Mouse (Mus musculus) forebrain, embryonic 10.5 days (tissue): ENCODE measurements around the gene Psors1c2. TPM values are rescaled to one million over a fixed set of nuclear protein-coding genes. Genes with fewer than 3 reads are reported as not detected.

Experiments
- DNase-seq: peaks from one replicate; pipeline ENCODE4 v3.0.0-alpha.2; 2017; ENCODE audit warnings: low spot score; ENCODE audit errors: extremely low spot score
- H3K27ac ChIP-seq: fragments of 300-500 bp; sonication (generic); 2 replicates; pipeline ENCODE4 v1.5.1; 2016; ENCODE audit warnings: mild to moderate bottlenecking
- H3K27me3 ChIP-seq: fragments of 300-500 bp; sonication (generic); 2 replicates; pipeline ENCODE4 v1.6.1; 2016; ENCODE audit warnings: mild to moderate bottlenecking; ENCODE audit not compliant: poor library complexity, severe bottlenecking
- H3K36me3 ChIP-seq: fragments of 300-500 bp; sonication (generic); replicated peaks from 2 replicates; pipeline ENCODE4 v1.6.1; 2016; ENCODE audit warnings: mild to moderate bottlenecking, moderate library complexity
- H3K4me1 ChIP-seq: fragments of 300-500 bp; sonication (generic); 2 replicates; pipeline ENCODE4 v1.6.1; 2016
- H3K4me3 ChIP-seq: fragments of 300-500 bp; sonication (generic); 2 replicates; pipeline ENCODE4 v1.5.1; 2016; ENCODE audit warnings: mild to moderate bottlenecking, moderate library complexity
- H3K9me3 ChIP-seq: fragments of 300-500 bp; sonication (generic); 2 replicates; pipeline ENCODE4 v1.6.1; 2016; ENCODE audit warnings: mild to moderate bottlenecking, moderate library complexity
- WGBS: fragments of 180-500 bp; shearing (Covaris S2); methylation state at CpG from one replicate; pipeline ENCODE4 v1.1.7; 2016; 5-methylcytosine and 5-hydroxymethylcytosine counted together
- polyA plus RNA-seq: library from polyadenylated mRNA; unstranded; fragments of >200 nt; fragmentation: Nextera tagmentation; extraction: Ambion mirVana; gene quantifications from 2 replicates; pipeline ENCODE4 v1.2.1, GENCODE M21; 2016

The Psors1c2 gene
- polyA plus RNA-seq, 1 experiment from 2014 or later = 2.2 TPM

DNA sequence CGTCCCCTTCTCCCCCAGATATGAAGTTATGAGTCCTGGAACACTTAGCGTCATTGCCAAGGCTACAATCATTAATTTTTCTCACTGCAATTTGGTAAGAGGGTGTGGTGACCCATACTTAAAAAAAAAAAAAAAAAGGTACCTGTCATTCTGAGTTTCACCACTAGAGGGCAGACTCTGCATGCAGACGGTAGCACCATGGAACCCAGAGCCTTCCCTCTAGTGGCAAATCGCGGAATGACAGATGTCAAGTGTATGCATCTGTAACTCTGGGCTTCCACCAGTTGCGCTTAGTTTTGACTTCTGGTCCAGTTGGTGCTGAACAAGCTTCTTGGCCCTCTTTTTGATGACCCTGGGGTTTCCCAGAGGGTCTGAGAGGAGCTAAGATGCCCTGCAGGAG lies 45.2 kb downstream of the Psors1c2 start:
- no peaks in the 10 kb centered on the region; the same call in 1 of the 2 replicates for H3K9me3 ChIP-seq
- no peaks in the 10 kb centered on the region for H3K36me3 ChIP-seq
- no peak overlapping the region for H3K27ac ChIP-seq
- no peaks in the 10 kb centered on the region for H3K4me1 ChIP-seq
- H3K27me3 ChIP-seq = peaks cover 14% of the 10 kb centered on the region
- WGBS = 23% methylated on average over 6 of the region's 6 CpGs
- DNase-seq = peak; percentile 80
- no peak overlapping the region for H3K4me3 ChIP-seq

DNA sequence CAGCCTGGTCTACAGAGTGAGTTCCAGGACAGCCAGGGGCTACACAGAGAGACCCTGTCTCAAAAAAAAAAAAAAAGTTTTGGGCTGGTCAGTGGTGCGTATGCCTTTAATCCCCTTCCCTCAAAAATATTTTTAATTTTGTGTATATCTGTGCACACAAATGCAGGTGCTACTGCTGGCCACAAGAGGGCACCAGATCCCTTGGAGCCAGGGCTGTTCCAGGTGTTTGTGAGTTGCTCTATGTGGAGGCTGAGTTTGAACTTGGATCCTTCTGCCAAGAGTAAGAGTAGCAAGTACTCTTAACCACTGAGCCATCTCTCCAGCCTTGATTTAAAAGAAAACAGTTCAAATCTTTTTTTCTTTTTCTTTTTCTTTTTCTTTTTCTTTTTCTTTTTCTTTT lies 49.9 kb downstream of the Psors1c2 start:
- Histone ChIP-seq H3K27me3 (no peaks in the 10 kb centered on the region), H3K9me3 (peaks cover 4% of the 10 kb centered on the region), H3K36me3 (no peaks in the 10 kb centered on the region), H3K27ac (no peak overlapping the region), H3K4me3 (no peak overlapping the region), H3K4me1 (peaks cover 5% of the 10 kb centered on the region)
- 97% methylated on average over 1 of the region's 1 CpGs for WGBS
- DNase-seq = no peak

Other genes with a start within 250 kb of the Psors1c2 start
- gene H2-Q1, start 212.8 kb upstream of the Psors1c2 start, polyA plus RNA-seq = not detected in 2 replicates
- 0.26 and 0.35 TPM in 2 replicates for gene H2-Q2, start 191.0 kb upstream of the Psors1c2 start, polyA plus RNA-seq
- gene H2-Q4, start 153.6 kb upstream of the Psors1c2 start, polyA plus RNA-seq = 3.0 and 3.1 TPM in 2 replicates
- 2.1 and 2.5 TPM in 2 replicates for gene H2-Q6, start 108.4 kb upstream of the Psors1c2 start, polyA plus RNA-seq
- 18.5 and 19.8 TPM in 2 replicates for gene H2-Q7, start 94.0 kb upstream of the Psors1c2 start, polyA plus RNA-seq
- gene H2-Q10, start 63.1 kb upstream of the Psors1c2 start, polyA plus RNA-seq = 0.36 and 0.37 TPM in 2 replicates
- 0.12 TPM in 1 of 2 replicates, not detected in the other for gene Pou5f1, start 27.2 kb upstream of the Psors1c2 start, polyA plus RNA-seq
- gene Tcf19, start 16.4 kb upstream of the Psors1c2 start, polyA plus RNA-seq = 52.2 and 57.1 TPM in 2 replicates
- gene Cchcr1, start 16.1 kb upstream of the Psors1c2 start, polyA plus RNA-seq = 21.6 and 26.1 TPM in 2 replicates
- not detected in 2 replicates for gene Cdsn, start 18.9 kb downstream of the Psors1c2 start, polyA plus RNA-seq
- not detected in 2 replicates for gene 2300002M23Rik, start 34.2 kb downstream of the Psors1c2 start, polyA plus RNA-seq
- not detected in 2 replicates for gene Sfta2, start 68.3 kb downstream of the Psors1c2 start, polyA plus RNA-seq
- not detected in 2 replicates for gene Gm9573, start 93.4 kb downstream of the Psors1c2 start, polyA plus RNA-seq
- 0.12 and 0.14 TPM in 2 replicates for gene Mucl3, start 110.5 kb downstream of the Psors1c2 start, polyA plus RNA-seq
- gene Vars2, start 134.4 kb downstream of the Psors1c2 start, polyA plus RNA-seq = 19.3 and 20.2 TPM in 2 replicates
- 59.3 and 62.3 TPM in 2 replicates for gene Gtf2h4, start 140.5 kb downstream of the Psors1c2 start, polyA plus RNA-seq
- 105 and 112 TPM in 2 replicates for gene Ddr1, start 171.4 kb downstream of the Psors1c2 start, polyA plus RNA-seq